Mouse (Mus musculus) cerebellum, adult 2 months (tissue): Measurements from ENCODE around the gene Gm17428.

Experiments
- CTCF ChIP-seq: fragments of 200-500 bp; IDR thresholded peaks from 2 replicates; pipeline ENCODE4 v1.5.1; 2011; ENCODE audit warnings: low read depth, mild to moderate bottlenecking, control low read depth, low read length, moderate library complexity, borderline replicate concordance; ENCODE audit not compliant: insufficient read depth
- POLR2A ChIP-seq: fragments of 200-500 bp; IDR thresholded peaks from 2 replicates; pipeline ENCODE4 v1.6.1; 2011; ENCODE audit warnings: low read length, control low read depth, borderline replicate concordance; ENCODE audit not compliant: insufficient read depth

GRCm38 (mm10) chr14:54965631-54966030, 11.1 kb upstream of the Gm17428 start:
- no peak for TF ChIP-seq CTCF
- no peak for TF ChIP-seq POLR2A
